Mouse (Mus musculus): Measurements from ENCODE around the gene Hspa5.

DNA sequence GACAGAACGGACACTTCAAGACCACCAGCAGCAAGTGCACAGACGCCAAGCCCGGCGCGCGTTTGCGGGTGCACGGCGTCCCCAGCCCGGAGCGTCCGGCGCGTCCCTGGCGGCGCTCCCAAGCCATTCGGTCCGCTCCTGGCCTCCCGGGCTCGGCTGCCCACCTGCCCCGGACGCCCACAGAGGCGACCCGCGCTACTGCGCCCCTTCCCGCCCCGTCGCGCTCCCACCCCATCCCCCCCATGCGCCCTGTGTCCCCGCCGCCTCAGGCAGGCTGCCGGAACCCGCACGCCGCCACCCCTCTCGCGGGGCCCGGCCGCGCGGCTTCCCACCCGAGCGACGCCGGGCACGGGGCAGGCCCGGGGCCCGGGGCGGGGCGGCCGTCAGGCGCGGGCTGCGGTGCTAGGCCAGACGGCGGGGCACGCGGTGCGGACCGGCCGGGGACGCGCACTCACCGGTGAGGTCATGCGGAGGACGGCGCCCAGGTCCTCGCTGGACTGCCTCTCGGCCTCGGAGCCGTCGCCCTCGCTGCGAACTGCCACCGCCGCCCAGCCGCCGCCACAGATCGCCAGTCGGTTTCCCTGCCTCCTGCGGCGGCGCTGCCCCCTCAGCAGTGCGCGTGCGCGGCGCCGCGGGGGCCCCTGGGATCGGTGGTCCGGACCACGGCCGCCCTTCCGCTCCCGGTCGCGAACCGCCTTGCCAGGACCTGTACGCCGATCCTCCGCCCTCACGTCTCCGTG is 17.8 kb upstream of the Hspa5 start:
- TF ChIP-seq CTCF (IDR thresholded peaks at IDR 0.05; ENCODE audit: low read depth) = peak; percentile 8; the same call in 1 of the 2 replicates
- TF ChIP-seq EP300 (IDR thresholded peaks at IDR 0.05; ENCODE audit: low read depth) = no peak
